Comparison of ENCODE assay signal across 27 mouse cellular contexts in the genomic region with DNA sequence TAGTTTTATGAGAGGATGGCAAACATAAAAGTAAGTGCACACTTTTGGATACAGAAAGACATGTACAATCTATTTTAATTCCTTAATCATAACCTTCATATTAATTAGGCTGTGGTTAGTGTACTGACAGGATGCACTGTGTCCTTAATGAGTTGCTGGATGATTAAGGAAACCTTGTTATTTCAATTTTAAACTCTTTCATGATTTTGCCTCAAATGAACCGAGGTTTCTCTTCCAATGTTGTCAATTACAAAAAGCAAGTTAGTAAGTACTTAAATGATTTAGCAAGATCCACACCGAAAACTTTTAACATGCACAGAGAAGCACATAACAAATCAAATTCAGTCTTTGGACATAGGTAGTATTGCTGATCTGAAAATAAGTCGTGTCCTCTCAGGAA.
"Had no signal": no experiment of that assay in that cellular context is flagged by ENCODE, and none has a peak within 500 bp of the region (broad histone marks: within the 10 kb centered on the region; RNA-seq: fewer than 3 reads in every experiment).

No protein-coding gene starts in this region.

- H3K27ac ChIP-seq: left cerebral cortex, adult 2 months; limb, embryonic 12.5 days; limb, embryonic 13.5 days; limb, embryonic 15.5 days; liver, embryonic 12.5 days; liver, embryonic 13.5 days; liver, embryonic 14.5 days; liver, embryonic 15.5 days; lung, embryonic 15.5 days; macrophage; midbrain, embryonic 10.5 days; midbrain, embryonic 12.5 days; midbrain, embryonic 13.5 days; midbrain, embryonic 15.5 days had no signal

- DNase-seq: left cerebral cortex, postnatal 4 days; liver; liver, embryonic 13.5 days; liver, postnatal 0 days; lung, adult 18-20 months; lung, adult 2 months; lung, embryonic 14.5 days; lung, postnatal 10 days; lung, postnatal 14 days; lung, postnatal 36 days; lung, postnatal 4 days; midbrain, embryonic 14.5 days had no signal

- H3K4me1 ChIP-seq: limb, embryonic 15.5 days; liver, embryonic 12.5 days; liver, embryonic 13.5 days; liver, embryonic 15.5 days; lung, embryonic 15.5 days; megakaryocyte, embryonic 14.5 days; midbrain, embryonic 10.5 days; midbrain, embryonic 12.5 days; midbrain, embryonic 13.5 days; midbrain, embryonic 15.5 days had no signal

- H3K9me3 ChIP-seq: limb, embryonic 12.5 days; limb, embryonic 13.5 days; limb, embryonic 15.5 days; liver, embryonic 13.5 days; liver, embryonic 15.5 days; lung, embryonic 15.5 days; midbrain, embryonic 10.5 days; midbrain, embryonic 12.5 days; midbrain, embryonic 13.5 days; midbrain, embryonic 15.5 days had no signal

- H3K27me3 ChIP-seq: limb, embryonic 12.5 days; limb, embryonic 13.5 days; limb, embryonic 15.5 days; liver, embryonic 12.5 days; liver, embryonic 13.5 days; liver, embryonic 15.5 days; lung, embryonic 15.5 days; megakaryocyte, embryonic 14.5 days; midbrain, embryonic 12.5 days; midbrain, embryonic 13.5 days; midbrain, embryonic 15.5 days had no signal

- H3K36me3 ChIP-seq: limb, embryonic 12.5 days; limb, embryonic 13.5 days; limb, embryonic 15.5 days; liver, embryonic 12.5 days; liver, embryonic 13.5 days; liver, embryonic 15.5 days; lung, embryonic 15.5 days; midbrain, embryonic 10.5 days; midbrain, embryonic 12.5 days; midbrain, embryonic 13.5 days; midbrain, embryonic 15.5 days had no signal

- H3K4me3 ChIP-seq: left cerebral cortex, adult 2 months; limb, embryonic 12.5 days; limb, embryonic 13.5 days; limb, embryonic 15.5 days; liver, embryonic 12.5 days; liver, embryonic 13.5 days; liver, embryonic 15.5 days; lung, embryonic 15.5 days; megakaryocyte, embryonic 14.5 days; midbrain, embryonic 10.5 days; midbrain, embryonic 12.5 days; midbrain, embryonic 13.5 days; midbrain, embryonic 15.5 days; myocyte had no signal
